Mouse (Mus musculus): ENCODE data around the gene Gm281. TPM values are rescaled to one million over a fixed set of nuclear protein-coding genes. Genes with fewer than 3 reads are reported as not detected.

Gm281 gene
- polyA plus RNA-seq, 1 experiment from 2014 or later = not detected

DNA sequence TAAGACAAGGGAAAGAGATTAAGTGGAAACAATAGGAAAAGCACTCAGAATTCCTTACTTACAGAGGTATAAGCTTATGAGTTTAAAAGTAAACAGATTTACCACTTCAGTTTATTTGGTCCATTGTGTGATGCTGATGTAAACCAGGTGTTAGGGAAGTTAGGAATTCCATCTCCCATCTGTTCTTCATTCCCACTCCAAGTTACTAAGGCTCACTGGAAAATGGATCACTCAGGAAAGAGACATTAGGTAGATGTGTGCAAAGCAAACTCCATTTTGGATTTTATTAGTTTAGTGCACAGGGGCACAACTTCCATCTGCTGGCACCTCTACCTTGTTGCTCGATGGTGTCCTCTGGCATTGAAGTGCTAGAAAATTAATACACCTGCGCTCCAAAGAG lies 4.1 kb downstream of the Gm281 start:
- Histone ChIP-seq H3K27me3 (ENCODE audit: control insufficient read depth, insufficient read depth, low read length) (no peaks in the 10 kb centered on the region), H3K36me3 (ENCODE audit: control insufficient read depth, insufficient read depth, low read length) (no peaks in the 10 kb centered on the region), H3K27ac (replicated peaks in 1 of 2; ENCODE audit: control insufficient read depth in 1 of 2, insufficient read depth in 1 of 2, low read depth in 2 of 2, low read length in 2 of 2) (no peak overlapping the region), H3K4me3 (ENCODE audit: control insufficient read depth in 1 of 2, insufficient read depth in 1 of 2, low read depth in 1 of 2, low read length in 2 of 2) (no peak overlapping the region), H3K4me1 (ENCODE audit: control insufficient read depth in 2 of 2, insufficient read depth in 2 of 2, low read length in 2 of 2) (no peaks in the 10 kb centered on the region), H3K4me2 (ENCODE audit: low read length) (no peak overlapping the region), H3K9me3 (ENCODE audit: control insufficient read depth, low read length) (no peaks in the 10 kb centered on the region), H3K9ac (ENCODE audit: low read length) (no peak overlapping the region)
- ATAC-seq (ENCODE audit: insufficient number of reproducible peaks, insufficient read depth, low FRiP score, low read depth) = no peak
- 93% methylated on average over 2 of the region's 2 CpGs for WGBS

DNA sequence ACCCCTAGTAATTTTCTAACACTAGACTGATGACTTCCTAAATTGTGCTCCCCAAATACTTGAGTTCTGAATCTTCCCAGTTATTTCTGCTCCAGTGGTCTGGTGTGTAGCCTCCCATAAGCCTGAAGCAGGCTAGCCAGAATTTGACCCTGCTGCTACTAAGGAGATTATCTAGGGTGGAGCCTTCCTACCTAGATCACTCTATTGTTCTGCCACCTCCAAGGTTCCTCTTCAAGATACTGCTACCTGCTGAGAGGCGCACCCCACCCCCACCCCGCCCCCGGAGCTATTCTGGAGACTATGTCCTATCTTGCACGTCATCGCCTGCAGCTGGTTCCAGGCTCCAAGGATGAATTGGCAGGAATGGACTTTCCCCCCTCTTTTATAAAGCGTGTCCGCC lies 7.1 kb downstream of the Gm281 start:
- Histone ChIP-seq H3K4me2 (ENCODE audit: low read length) (no peak overlapping the region), H3K9me3 (ENCODE audit: control insufficient read depth, low read length) (no peaks in the 10 kb centered on the region), H3K9ac (ENCODE audit: low read length) (no peak overlapping the region), H3K4me3 (ENCODE audit: control insufficient read depth in 1 of 2, insufficient read depth in 1 of 2, low read depth in 1 of 2, low read length in 2 of 2) (no peak overlapping the region), H3K27me3 (ENCODE audit: control insufficient read depth, insufficient read depth, low read length) (no peaks in the 10 kb centered on the region), H3K4me1 (ENCODE audit: control insufficient read depth in 2 of 2, insufficient read depth in 2 of 2, low read length in 2 of 2) (no peaks in the 10 kb centered on the region), H3K27ac (replicated peaks in 1 of 2; ENCODE audit: control insufficient read depth in 1 of 2, insufficient read depth in 1 of 2, low read depth in 2 of 2, low read length in 2 of 2) (no peak overlapping the region), H3K36me3 (ENCODE audit: control insufficient read depth, insufficient read depth, low read length) (no peaks in the 10 kb centered on the region)
- WGBS = 75% methylated on average over 7 of the region's 7 CpGs
- ATAC-seq (ENCODE audit: insufficient number of reproducible peaks, insufficient read depth, low FRiP score, low read depth) = no peak

GRCm38 (mm10) chr14:13906461-13906860 lies 7.8 kb downstream of the Gm281 start:
- no peak overlapping the region for H3K27ac ChIP-seq (replicated peaks in 1 of 2; ENCODE audit: control insufficient read depth in 1 of 2, insufficient read depth in 1 of 2, low read depth in 2 of 2, low read length in 2 of 2)
- H3K36me3 ChIP-seq (ENCODE audit: control insufficient read depth, insufficient read depth, low read length) = no peaks in the 10 kb centered on the region
- no peaks in the 10 kb centered on the region for H3K9me3 ChIP-seq (ENCODE audit: control insufficient read depth, low read length)
- ATAC-seq (ENCODE audit: insufficient number of reproducible peaks, insufficient read depth, low FRiP score, low read depth) = no peak
- no peaks in the 10 kb centered on the region for H3K4me1 ChIP-seq (ENCODE audit: control insufficient read depth in 2 of 2, insufficient read depth in 2 of 2, low read length in 2 of 2)
- no peak overlapping the region for H3K4me2 ChIP-seq (ENCODE audit: low read length)
- H3K4me3 ChIP-seq (ENCODE audit: control insufficient read depth in 1 of 2, insufficient read depth in 1 of 2, low read depth in 1 of 2, low read length in 2 of 2) = no peak overlapping the region
- 88% methylated on average over 1 of the region's 1 CpGs for WGBS
- no peaks in the 10 kb centered on the region for H3K27me3 ChIP-seq (ENCODE audit: control insufficient read depth, insufficient read depth, low read length)
- no peak overlapping the region for H3K9ac ChIP-seq (ENCODE audit: low read length)

DNA sequence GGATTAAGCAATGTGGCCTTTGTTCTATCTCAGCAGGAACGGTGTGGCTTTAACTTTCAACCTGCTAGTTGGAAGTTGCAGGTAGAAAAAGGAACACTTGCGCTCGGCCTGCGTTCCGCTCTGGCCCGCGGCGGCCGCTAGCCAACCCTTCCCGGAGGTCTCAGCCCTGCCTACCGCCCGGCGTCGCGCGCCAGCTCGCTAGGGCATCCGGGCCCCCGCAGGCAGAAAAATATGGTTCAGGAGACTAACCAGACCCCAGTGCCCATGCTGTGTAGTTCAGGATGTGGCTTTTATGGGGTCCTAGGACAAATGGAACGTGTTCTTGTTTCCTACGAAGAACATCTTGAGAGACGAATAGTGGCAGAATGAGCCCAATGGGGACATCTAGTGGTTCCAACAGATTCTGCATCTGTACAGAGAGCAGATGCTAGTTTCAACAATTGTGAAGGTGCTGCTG lies 12.6 kb downstream of the Gm281 start:
- H3K9ac ChIP-seq (ENCODE audit: low read length) = peak overlapping the region; percentile 67
- 0% methylated on average over 22 of the region's 22 CpGs for WGBS

DNA sequence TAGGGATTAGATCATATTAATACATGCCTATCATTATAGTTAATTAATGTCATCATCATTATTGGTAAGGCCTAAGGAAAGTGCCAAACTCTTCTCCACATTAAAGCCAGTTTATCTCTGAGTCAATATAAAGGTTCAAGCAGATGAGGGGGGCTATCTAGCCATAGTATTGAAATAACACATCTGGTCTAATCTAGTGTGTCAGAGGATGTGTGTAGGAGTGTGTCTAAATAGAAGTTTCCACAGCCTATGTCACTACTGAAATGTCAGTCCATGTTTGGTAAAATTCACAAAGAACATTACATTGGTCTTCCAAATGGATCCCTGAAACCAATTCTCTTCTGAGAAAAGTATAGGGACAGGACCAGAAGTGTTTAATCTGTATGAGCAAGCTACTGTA lies 19.1 kb downstream of the Gm281 start:
- H3K9me3 ChIP-seq (ENCODE audit: control insufficient read depth, low read length) = no peaks in the 10 kb centered on the region
- no peak overlapping the region for H3K27ac ChIP-seq (replicated peaks in 1 of 2; ENCODE audit: control insufficient read depth in 1 of 2, insufficient read depth in 1 of 2, low read depth in 2 of 2, low read length in 2 of 2)
- H3K4me3 ChIP-seq (ENCODE audit: control insufficient read depth in 1 of 2, insufficient read depth in 1 of 2, low read depth in 1 of 2, low read length in 2 of 2) = no peak overlapping the region
- no peak for ATAC-seq (ENCODE audit: insufficient number of reproducible peaks, insufficient read depth, low FRiP score, low read depth)
- H3K9ac ChIP-seq (ENCODE audit: low read length) = no peak overlapping the region
- H3K36me3 ChIP-seq (ENCODE audit: control insufficient read depth, insufficient read depth, low read length) = no peaks in the 10 kb centered on the region
- no peak overlapping the region for H3K4me2 ChIP-seq (ENCODE audit: low read length)
- H3K27me3 ChIP-seq (ENCODE audit: control insufficient read depth, insufficient read depth, low read length) = no peaks in the 10 kb centered on the region
- H3K4me1 ChIP-seq (ENCODE audit: control insufficient read depth in 2 of 2, insufficient read depth in 2 of 2, low read length in 2 of 2) = no peaks in the 10 kb centered on the region

More for the DNA sequence above, 12.6 kb downstream of the Gm281 start:
- Histone ChIP-seq H3K4me1 (ENCODE audit: control insufficient read depth in 2 of 2, insufficient read depth in 2 of 2, low read length in 2 of 2) (no peaks in the 10 kb centered on the region), H3K4me2 (ENCODE audit: low read length) (peak overlapping the region; percentile 88), H3K4me3 (ENCODE audit: control insufficient read depth in 1 of 2, insufficient read depth in 1 of 2, low read depth in 1 of 2, low read length in 2 of 2) (peak overlapping the region; percentile 52 to 61), H3K27ac (replicated peaks in 1 of 2; ENCODE audit: control insufficient read depth in 1 of 2, insufficient read depth in 1 of 2, low read depth in 2 of 2, low read length in 2 of 2) (no peak overlapping the region), H3K9me3 (ENCODE audit: control insufficient read depth, low read length) (no peaks in the 10 kb centered on the region), H3K36me3 (ENCODE audit: control insufficient read depth, insufficient read depth, low read length) (no peaks in the 10 kb centered on the region), H3K27me3 (ENCODE audit: control insufficient read depth, insufficient read depth, low read length) (peaks cover 4% of the 10 kb centered on the region; the same call in 1 of the 2 replicates)
- ATAC-seq (ENCODE audit: insufficient number of reproducible peaks, insufficient read depth, low FRiP score, low read depth) = no peak

DNA sequence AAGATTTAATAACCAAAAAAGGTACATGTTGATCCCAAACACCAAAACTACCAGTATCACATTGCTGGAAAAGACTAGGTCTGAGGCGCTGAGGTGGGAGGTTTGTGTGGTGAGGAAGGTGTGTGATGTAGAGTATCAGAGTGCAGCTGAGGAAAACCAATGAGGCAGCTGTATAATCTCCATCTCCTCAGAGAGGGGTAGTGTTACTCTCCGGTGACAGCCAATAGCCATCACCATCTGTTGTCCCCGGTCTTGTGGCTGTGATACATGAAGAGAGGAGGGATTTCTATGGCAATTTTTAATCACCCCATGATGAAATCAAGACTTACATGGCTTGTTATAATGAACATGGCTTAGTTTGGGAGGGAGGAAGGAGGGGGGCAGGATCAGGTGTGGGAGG lies 20.5 kb downstream of the Gm281 start:
- 73% methylated on average over 3 of the region's 3 CpGs for WGBS

DNA sequence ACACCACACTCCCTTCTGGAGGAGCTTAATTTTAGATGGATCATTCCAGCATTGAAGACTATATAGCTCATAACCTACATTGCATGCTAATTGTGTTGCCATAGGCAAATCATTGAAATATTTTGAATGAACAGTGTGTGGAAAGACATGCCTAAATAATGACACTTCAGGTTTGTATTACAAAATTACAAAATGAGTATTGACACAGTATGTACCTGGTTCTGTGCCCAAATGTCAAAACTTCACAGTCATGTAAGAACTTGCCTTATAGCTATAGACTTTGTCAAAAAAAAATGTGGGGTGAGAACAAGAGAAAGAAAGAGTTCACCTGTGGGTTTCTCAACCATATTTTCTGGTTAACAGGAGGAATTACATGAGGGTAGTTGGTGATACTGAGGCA lies 52.9 kb downstream of the Gm281 start:
- ATAC-seq (ENCODE audit: insufficient number of reproducible peaks, insufficient read depth, low FRiP score, low read depth) = no peak
- Histone ChIP-seq H3K27ac (replicated peaks in 1 of 2; ENCODE audit: control insufficient read depth in 1 of 2, insufficient read depth in 1 of 2, low read depth in 2 of 2, low read length in 2 of 2) (no peak overlapping the region), H3K9ac (ENCODE audit: low read length) (no peak overlapping the region), H3K27me3 (ENCODE audit: control insufficient read depth, insufficient read depth, low read length) (no peaks in the 10 kb centered on the region), H3K9me3 (ENCODE audit: control insufficient read depth, low read length) (no peaks in the 10 kb centered on the region), H3K36me3 (ENCODE audit: control insufficient read depth, insufficient read depth, low read length) (no peaks in the 10 kb centered on the region), H3K4me3 (ENCODE audit: control insufficient read depth in 1 of 2, insufficient read depth in 1 of 2, low read depth in 1 of 2, low read length in 2 of 2) (no peak overlapping the region), H3K4me2 (ENCODE audit: low read length) (no peak overlapping the region), H3K4me1 (ENCODE audit: control insufficient read depth in 2 of 2, insufficient read depth in 2 of 2, low read length in 2 of 2) (no peaks in the 10 kb centered on the region)

More for the DNA sequence above, 20.5 kb downstream of the Gm281 start:
- no peak overlapping the region for H3K9ac ChIP-seq (ENCODE audit: low read length)
- no peak overlapping the region for H3K4me2 ChIP-seq (ENCODE audit: low read length)
- H3K4me3 ChIP-seq (ENCODE audit: control insufficient read depth in 1 of 2, insufficient read depth in 1 of 2, low read depth in 1 of 2, low read length in 2 of 2) = no peak overlapping the region
- no peaks in the 10 kb centered on the region for H3K4me1 ChIP-seq (ENCODE audit: control insufficient read depth in 2 of 2, insufficient read depth in 2 of 2, low read length in 2 of 2)
- H3K9me3 ChIP-seq (ENCODE audit: control insufficient read depth, low read length) = no peaks in the 10 kb centered on the region
- no peaks in the 10 kb centered on the region for H3K36me3 ChIP-seq (ENCODE audit: control insufficient read depth, insufficient read depth, low read length)
- no peak for ATAC-seq (ENCODE audit: insufficient number of reproducible peaks, insufficient read depth, low FRiP score, low read depth)
- H3K27me3 ChIP-seq (ENCODE audit: control insufficient read depth, insufficient read depth, low read length) = no peaks in the 10 kb centered on the region
- H3K27ac ChIP-seq (replicated peaks in 1 of 2; ENCODE audit: control insufficient read depth in 1 of 2, insufficient read depth in 1 of 2, low read depth in 2 of 2, low read length in 2 of 2) = no peak overlapping the region

- no peak for ATAC-seq (ENCODE audit: insufficient number of reproducible peaks, insufficient read depth, low FRiP score, low read depth)
- H3K27ac ChIP-seq (replicated peaks in 1 of 2; ENCODE audit: control insufficient read depth in 1 of 2, insufficient read depth in 1 of 2, low read depth in 2 of 2, low read length in 2 of 2) = no peak overlapping the region
- 82% methylated on average over 3 of the region's 3 CpGs for WGBS
- H3K27me3 ChIP-seq (ENCODE audit: control insufficient read depth, insufficient read depth, low read length) = no peaks in the 10 kb centered on the region
- no peaks in the 10 kb centered on the region for H3K4me1 ChIP-seq (ENCODE audit: control insufficient read depth in 2 of 2, insufficient read depth in 2 of 2, low read length in 2 of 2)
- H3K9me3 ChIP-seq (ENCODE audit: control insufficient read depth, low read length) = no peaks in the 10 kb centered on the region
- H3K9ac ChIP-seq (ENCODE audit: low read length) = no peak overlapping the region
- H3K4me2 ChIP-seq (ENCODE audit: low read length) = no peak overlapping the region
- no peak overlapping the region for H3K4me3 ChIP-seq (ENCODE audit: control insufficient read depth in 1 of 2, insufficient read depth in 1 of 2, low read depth in 1 of 2, low read length in 2 of 2)
- no peaks in the 10 kb centered on the region for H3K36me3 ChIP-seq (ENCODE audit: control insufficient read depth, insufficient read depth, low read length)
Observed at GRCm38 (mm10) chr14:13812801-13813479, 101.3 kb downstream of the Gm281 start.
